Mouse (Mus musculus): ENCODE measurements around the gene Wdr95. TPM values are rescaled to one million over a fixed set of nuclear protein-coding genes. Genes with fewer than 3 reads are reported as not detected.

Gene Wdr95
- polyA plus RNA-seq (2011; ENCODE audit: insufficient read depth, insufficient read length, low replicate concordance, missing spikeins) = 1.9 TPM in 1 of 2 replicates, not detected in the other

DNA sequence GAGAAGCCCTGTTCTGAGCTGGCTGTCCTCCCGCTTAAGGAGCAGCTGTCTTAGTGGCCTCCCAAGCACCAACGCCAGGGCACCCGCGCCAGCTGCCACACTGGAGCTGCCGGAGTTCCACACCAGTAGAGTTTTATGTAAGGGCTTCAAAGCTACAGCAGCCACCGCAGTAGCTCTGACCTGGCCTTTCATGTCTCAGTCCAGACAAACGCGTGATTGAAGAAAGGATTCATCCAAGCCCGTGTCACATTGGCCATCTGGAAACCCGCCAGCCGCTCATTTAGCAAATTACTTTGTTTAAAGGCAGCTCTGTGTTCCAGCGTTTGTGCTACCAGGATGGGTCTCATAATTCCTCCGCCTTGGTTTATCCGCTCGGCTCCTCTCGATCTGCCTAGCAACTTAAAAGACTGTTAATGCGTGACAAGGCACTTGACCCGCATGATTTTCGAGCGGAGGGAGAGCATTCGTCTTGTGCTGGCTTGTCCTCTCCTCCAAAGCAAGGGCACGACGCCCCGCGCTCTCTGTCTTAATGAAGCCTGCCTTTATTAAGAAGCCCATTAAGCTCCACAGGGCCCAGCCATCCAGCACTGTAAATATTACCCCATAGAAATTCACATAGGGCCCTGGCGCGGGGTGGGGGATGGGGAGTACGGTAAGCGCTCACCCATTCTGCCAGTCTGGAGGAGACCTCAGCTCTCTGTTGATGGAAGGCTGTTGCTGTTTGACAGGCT lies at the start of gene Wdr95:
Wdr95 (plus strand) TSS at position 681 of the 731 bp plus-strand sequence.
- H3K27ac ChIP-seq (ENCODE audit: control insufficient read depth, insufficient read depth, low read depth, low read length, poor library complexity) = no peak within 1 kb of the TSS
- TF ChIP-seq POLR2A (IDR thresholded peaks at IDR 0.05; ENCODE audit: borderline replicate concordance, control insufficient read depth, low read depth, low read length) (no peak), CTCF (IDR thresholded peaks at IDR 0.05; ENCODE audit: control insufficient read depth, insufficient read depth, low read length) (no peak)
- no peak within 1 kb of the TSS for H3K4me3 ChIP-seq (replicated peaks; ENCODE audit: control insufficient read depth, low read depth, low read length)
- WGBS = 86% methylated on average over 29 of the region's 29 CpGs
- H3K4me1 ChIP-seq (ENCODE audit: control insufficient read depth, insufficient read depth, low read length) = no peaks in the 10 kb centered on the region

DNA sequence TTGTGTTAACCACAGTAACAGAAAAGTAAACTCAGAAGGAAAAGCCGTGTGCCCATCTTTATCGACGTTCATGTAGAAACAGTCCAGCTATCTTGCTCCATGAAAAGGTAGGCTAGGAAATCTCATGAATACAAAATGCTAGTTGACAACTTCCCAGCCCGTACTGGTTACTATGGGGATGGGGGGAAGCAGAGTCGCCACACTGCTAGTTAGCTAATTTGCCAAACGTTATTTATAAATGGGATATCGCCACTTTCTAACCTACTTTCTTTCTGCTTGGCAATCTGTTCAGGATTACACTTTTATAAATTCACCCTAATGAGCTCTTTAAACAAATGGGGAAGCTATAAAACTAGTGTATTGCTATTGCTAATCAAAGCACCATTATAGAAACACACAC lies 46.6 kb upstream of the Wdr95 start:
- 87% methylated on average over 7 of the region's 7 CpGs for WGBS

DNA sequence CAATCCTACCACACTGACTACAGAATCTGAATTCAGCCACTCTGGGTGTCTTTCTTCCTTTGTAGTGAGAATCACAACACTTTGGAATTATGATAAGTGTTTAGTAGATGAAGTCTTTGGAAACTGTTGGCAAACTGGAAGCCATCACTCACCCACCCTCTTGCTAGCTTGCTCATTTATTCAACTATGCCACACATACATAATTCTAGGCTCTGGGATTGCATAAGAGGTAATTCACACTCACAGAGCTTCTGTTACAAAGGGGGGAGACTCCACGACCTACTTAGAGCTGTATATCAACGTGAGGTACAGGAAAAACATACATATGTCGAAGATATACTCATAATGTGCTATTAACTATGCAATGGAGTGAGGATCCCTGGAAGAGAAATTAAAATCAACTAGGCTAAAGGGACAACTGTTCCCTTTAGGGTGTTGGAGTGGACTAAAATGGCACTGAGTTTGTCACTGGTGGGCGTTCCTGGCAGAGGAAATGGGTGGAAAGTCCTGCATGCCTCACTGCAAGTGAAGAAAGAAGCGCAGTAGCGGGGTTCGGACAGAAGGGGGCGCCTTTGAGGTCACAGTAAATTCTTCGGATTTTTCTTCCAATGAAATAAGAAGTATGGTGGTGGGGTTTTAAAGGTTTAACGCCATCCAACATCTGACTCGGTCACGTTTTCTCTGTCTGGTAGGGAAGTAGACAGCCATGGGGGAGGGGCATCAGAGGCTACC lies 45.0 kb upstream of the Wdr95 start:
- Histone ChIP-seq H3K27ac (ENCODE audit: control insufficient read depth, insufficient read depth, low read depth, low read length, poor library complexity) (no peak overlapping the region), H3K4me1 (ENCODE audit: control insufficient read depth, insufficient read depth, low read length) (no peaks in the 10 kb centered on the region), H3K4me3 (replicated peaks; ENCODE audit: control insufficient read depth, low read depth, low read length) (no peak overlapping the region)
- TF ChIP-seq POLR2A (IDR thresholded peaks at IDR 0.05; ENCODE audit: borderline replicate concordance, control insufficient read depth, low read depth, low read length) (no peak), CTCF (IDR thresholded peaks at IDR 0.05; ENCODE audit: control insufficient read depth, insufficient read depth, low read length) (peak; percentile 38; the same call in 1 of the 2 replicates)
- WGBS = 58% methylated on average over 12 of the region's 12 CpGs

More for the DNA sequence above, 46.6 kb upstream of the Wdr95 start:
- no peak overlapping the region for H3K4me3 ChIP-seq (replicated peaks; ENCODE audit: control insufficient read depth, low read depth, low read length)
- TF ChIP-seq CTCF (IDR thresholded peaks at IDR 0.05; ENCODE audit: control insufficient read depth, insufficient read depth, low read length) = no peak
- TF ChIP-seq POLR2A (IDR thresholded peaks at IDR 0.05; ENCODE audit: borderline replicate concordance, control insufficient read depth, low read depth, low read length) = no peak
- no peaks in the 10 kb centered on the region for H3K4me1 ChIP-seq (ENCODE audit: control insufficient read depth, insufficient read depth, low read length)
- no peak overlapping the region for H3K27ac ChIP-seq (ENCODE audit: control insufficient read depth, insufficient read depth, low read depth, low read length, poor library complexity)

DNA sequence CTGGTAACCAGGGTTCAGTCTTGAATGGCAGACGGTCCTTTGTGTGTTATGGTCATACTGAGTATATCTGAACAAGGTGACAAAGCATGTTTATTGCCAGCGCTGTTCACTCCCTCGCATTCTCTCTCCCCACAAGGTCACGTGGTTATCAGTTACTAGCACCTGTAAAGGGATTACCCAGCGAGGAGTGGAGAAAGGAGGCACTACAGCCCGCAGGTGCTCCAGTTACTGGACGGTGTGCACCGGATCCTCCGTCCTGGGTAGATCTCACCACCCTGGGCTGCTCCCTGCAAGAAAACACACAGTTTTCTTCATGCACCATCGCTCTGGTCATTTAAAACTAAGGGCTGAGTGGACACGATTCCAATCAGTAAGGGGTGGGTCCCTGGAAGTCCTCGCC lies 44.2 kb upstream of the Wdr95 start:
- Histone ChIP-seq H3K27ac (ENCODE audit: control insufficient read depth, insufficient read depth, low read depth, low read length, poor library complexity) (no peak overlapping the region), H3K4me1 (ENCODE audit: control insufficient read depth, insufficient read depth, low read length) (no peaks in the 10 kb centered on the region), H3K4me3 (replicated peaks; ENCODE audit: control insufficient read depth, low read depth, low read length) (no peak overlapping the region)
- TF ChIP-seq CTCF (IDR thresholded peaks at IDR 0.05; ENCODE audit: control insufficient read depth, insufficient read depth, low read length) (no peak), POLR2A (IDR thresholded peaks at IDR 0.05; ENCODE audit: borderline replicate concordance, control insufficient read depth, low read depth, low read length) (no peak)
- WGBS = 77% methylated on average over 12 of the region's 12 CpGs

DNA sequence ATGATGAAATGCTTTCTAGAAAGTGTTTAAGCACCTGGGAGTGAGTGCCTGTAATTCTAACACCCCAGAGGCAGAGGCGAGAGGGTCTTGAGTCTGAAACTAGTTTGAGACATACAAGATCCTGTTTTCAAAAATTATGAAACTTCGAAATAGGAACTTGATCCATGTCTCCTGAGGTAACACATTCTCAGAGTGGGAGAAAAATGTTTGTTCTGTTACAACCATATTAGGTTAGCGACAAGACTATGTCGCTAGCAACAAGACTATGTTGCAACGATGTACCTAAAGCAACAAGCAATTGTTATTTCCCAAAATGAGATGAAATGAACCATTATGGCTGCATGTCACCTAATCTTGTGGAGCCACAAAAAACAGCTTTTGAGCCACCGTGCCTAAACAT lies 43.0 kb upstream of the Wdr95 start:
- Histone ChIP-seq H3K27ac (ENCODE audit: control insufficient read depth, insufficient read depth, low read depth, low read length, poor library complexity) (no peak overlapping the region), H3K4me3 (replicated peaks; ENCODE audit: control insufficient read depth, low read depth, low read length) (no peak overlapping the region), H3K4me1 (ENCODE audit: control insufficient read depth, insufficient read depth, low read length) (no peaks in the 10 kb centered on the region)
- no peak for TF ChIP-seq CTCF (IDR thresholded peaks at IDR 0.05; ENCODE audit: control insufficient read depth, insufficient read depth, low read length)
- no peak for TF ChIP-seq POLR2A (IDR thresholded peaks at IDR 0.05; ENCODE audit: borderline replicate concordance, control insufficient read depth, low read depth, low read length)
- 68% methylated on average over 6 of the region's 6 CpGs for WGBS

DNA sequence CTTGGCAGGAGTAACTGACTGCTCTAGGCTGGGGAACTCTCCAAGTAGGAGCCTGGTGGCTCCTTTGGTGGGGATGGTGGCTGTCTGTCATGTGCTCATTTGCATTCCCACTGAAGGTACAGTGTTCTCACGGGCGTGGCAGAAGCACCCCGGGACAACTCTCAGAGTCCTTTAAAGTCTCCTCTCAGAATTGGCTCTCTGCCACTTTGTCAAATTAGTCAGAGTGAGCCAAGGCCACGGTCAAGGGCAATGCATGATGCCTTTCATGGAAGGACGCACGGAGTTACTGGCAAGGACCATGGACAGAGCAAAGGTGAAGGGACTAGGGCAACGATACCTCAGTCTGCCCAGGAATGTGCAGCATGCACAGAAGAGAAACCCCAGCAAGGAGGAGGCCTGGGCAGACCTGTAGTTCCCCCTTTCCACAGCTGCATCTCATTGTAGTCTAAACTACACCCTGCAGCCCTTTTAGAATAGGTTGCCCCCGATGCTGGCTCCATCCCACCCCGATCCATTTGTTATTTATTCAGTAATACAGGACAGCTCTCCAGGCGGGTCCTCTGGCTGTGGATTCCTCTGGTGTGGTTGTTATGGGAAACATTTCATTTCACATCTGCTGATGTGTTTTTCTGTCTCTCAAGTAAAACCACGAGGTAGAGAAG lies 40.0 kb upstream of the Wdr95 start:
- no peak for TF ChIP-seq POLR2A (IDR thresholded peaks at IDR 0.05; ENCODE audit: borderline replicate concordance, control insufficient read depth, low read depth, low read length)
- TF ChIP-seq CTCF (IDR thresholded peaks at IDR 0.05; ENCODE audit: control insufficient read depth, insufficient read depth, low read length) = no peak
- Histone ChIP-seq H3K4me3 (replicated peaks; ENCODE audit: control insufficient read depth, low read depth, low read length) (no peak overlapping the region), H3K27ac (ENCODE audit: control insufficient read depth, insufficient read depth, low read depth, low read length, poor library complexity) (no peak overlapping the region), H3K4me1 (ENCODE audit: control insufficient read depth, insufficient read depth, low read length) (no peaks in the 10 kb centered on the region)
- 56% methylated on average over 11 of the region's 11 CpGs for WGBS

DNA sequence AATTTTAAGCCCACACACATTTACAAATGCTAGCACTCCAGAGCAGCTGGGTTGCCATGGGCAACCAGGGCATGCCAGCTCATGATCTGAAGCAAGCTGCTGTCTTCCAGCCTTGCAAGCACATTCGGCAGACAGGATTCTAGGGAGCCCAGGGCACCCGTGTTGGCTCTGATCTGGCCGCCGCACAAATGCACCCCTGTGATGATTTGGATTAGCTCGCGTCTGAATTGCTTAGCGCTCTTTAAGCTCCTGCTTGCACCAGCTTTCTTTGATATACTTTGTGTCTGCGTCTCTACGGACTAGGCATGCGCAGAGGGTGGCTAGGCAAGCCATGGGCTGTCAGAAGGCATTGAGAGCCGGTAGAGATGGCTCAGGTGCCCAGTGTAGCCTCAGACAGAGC lies 39.3 kb upstream of the Wdr95 start:
- TF ChIP-seq CTCF (IDR thresholded peaks at IDR 0.05; ENCODE audit: control insufficient read depth, insufficient read depth, low read length) (no peak), POLR2A (IDR thresholded peaks at IDR 0.05; ENCODE audit: borderline replicate concordance, control insufficient read depth, low read depth, low read length) (no peak)
- Histone ChIP-seq H3K4me3 (replicated peaks; ENCODE audit: control insufficient read depth, low read depth, low read length) (no peak overlapping the region), H3K4me1 (ENCODE audit: control insufficient read depth, insufficient read depth, low read length) (no peaks in the 10 kb centered on the region), H3K27ac (ENCODE audit: control insufficient read depth, insufficient read depth, low read depth, low read length, poor library complexity) (no peak overlapping the region)
- 85% methylated on average over 11 of the region's 11 CpGs for WGBS

DNA sequence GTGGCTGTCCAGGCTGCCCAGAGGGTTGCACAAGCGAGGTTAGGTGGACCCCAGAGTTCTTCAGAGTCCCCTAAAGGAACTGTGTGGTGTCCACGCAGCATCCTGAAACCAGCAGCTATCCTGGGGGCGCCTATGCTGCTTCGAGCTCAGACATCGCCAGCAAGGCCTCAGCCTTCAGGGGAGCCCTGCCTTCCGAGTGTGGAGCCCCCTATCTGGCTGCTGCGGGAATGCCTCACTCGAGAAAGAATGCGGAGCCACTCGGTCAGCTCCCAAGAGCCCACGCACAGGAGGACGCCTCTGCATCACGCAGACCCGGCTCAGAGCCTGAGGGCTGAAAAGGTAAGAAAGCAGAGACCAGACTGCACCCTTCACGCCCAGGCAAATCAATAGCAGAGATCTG lies 38.2 kb upstream of the Wdr95 start:
- Histone ChIP-seq H3K4me1 (ENCODE audit: control insufficient read depth, insufficient read depth, low read length) (no peaks in the 10 kb centered on the region), H3K27ac (ENCODE audit: control insufficient read depth, insufficient read depth, low read depth, low read length, poor library complexity) (no peak overlapping the region), H3K4me3 (replicated peaks; ENCODE audit: control insufficient read depth, low read depth, low read length) (no peak overlapping the region)
- TF ChIP-seq CTCF (IDR thresholded peaks at IDR 0.05; ENCODE audit: control insufficient read depth, insufficient read depth, low read length) = no peak
- WGBS = 83% methylated on average over 15 of the region's 15 CpGs

All from bone marrow, adult 2 months (tissue).